Mouse (Mus musculus) macrophage (primary cell): ENCODE data around the gene Sema7a. TPM values are rescaled to one million over a fixed set of nuclear protein-coding genes. Genes with fewer than 3 reads are reported as not detected.

Source experiments
- H3K27ac ChIP-seq: fragments of 350-480 bp; formaldehyde crosslinking; 2 replicates; pipeline ENCODE4 v1.9.0; 2021
- H3K36me3 ChIP-seq: fragments of 350-480 bp; formaldehyde crosslinking; 2 replicates; pipeline ENCODE4 v1.9.0; 2021; ENCODE audit errors: inconsistent target
- H3K4me3 ChIP-seq: fragments of 350-480 bp; formaldehyde crosslinking; 2 replicates; pipeline ENCODE4 v1.9.0; 2021; ENCODE audit errors: inconsistent target
- H3K79me2 ChIP-seq: fragments of 350-480 bp; formaldehyde crosslinking; 2 replicates; pipeline ENCODE4 v1.9.0; 2021; ENCODE audit errors: inconsistent target
- WGBS: methylation state at CpG from one replicate; pipeline ENCODE4 v1.1.7; 2026; ENCODE audit warnings: inconsistent platforms; ENCODE audit not compliant: missing documents; 5-methylcytosine and 5-hydroxymethylcytosine counted together
- polyA plus RNA-seq: library from polyadenylated mRNA; stranded (reverse); fragments of 250-400 nt; gene quantifications from 3 replicates; pipeline ENCODE4 v1.2.4, GENCODE M21; 2018; ENCODE audit warnings: inconsistent platforms

Sema7a gene
- polyA plus RNA-seq, 1 experiment from 2014 or later = 0.17 TPM

GRCm38 (mm10) chr9:57961226-57961625 is 21.3 kb downstream of the Sema7a start:
- no peak overlapping the region for H3K4me3 ChIP-seq
- no peak overlapping the region for H3K27ac ChIP-seq
- no peaks in the 10 kb centered on the region for H3K36me3 ChIP-seq
- no peaks in the 10 kb centered on the region for H3K79me2 ChIP-seq
- WGBS = 92% methylated on average over 15 of the region's 15 CpGs

GRCm38 (mm10) chr9:57961863-57962778 is 22.2 kb downstream of the Sema7a start:
- Histone ChIP-seq H3K4me3 (no peak overlapping the region), H3K27ac (no peak overlapping the region), H3K36me3 (no peaks in the 10 kb centered on the region), H3K79me2 (no peaks in the 10 kb centered on the region)
- 90% methylated on average over 17 of the region's 17 CpGs for WGBS

GRCm38 (mm10) chr9:57963249-57963997 is 23.5 kb downstream of the Sema7a start:
- WGBS = 94% methylated on average over 4 of the region's 4 CpGs
- H3K36me3 ChIP-seq = no peaks in the 10 kb centered on the region
- no peak overlapping the region for H3K27ac ChIP-seq

GRCm38 (mm10) chr9:57963998-57964395 is 24.1 kb downstream of the Sema7a start:
- Histone ChIP-seq H3K27ac (no peak overlapping the region), H3K4me3 (no peak overlapping the region), H3K79me2 (no peaks in the 10 kb centered on the region), H3K36me3 (no peaks in the 10 kb centered on the region)
- WGBS = 83% methylated on average over 5 of the region's 5 CpGs

More at GRCm38 (mm10) chr9:57963249-57963997, 23.5 kb downstream of the Sema7a start:
- Histone ChIP-seq H3K4me3 (no peak overlapping the region), H3K79me2 (no peaks in the 10 kb centered on the region)

GRCm38 (mm10) chr9:57964528-57965250 is 24.8 kb downstream of the Sema7a start:
- Histone ChIP-seq H3K27ac (no peak overlapping the region), H3K4me3 (no peak overlapping the region), H3K79me2 (no peaks in the 10 kb centered on the region), H3K36me3 (no peaks in the 10 kb centered on the region)
- 91% methylated on average over 6 of the region's 6 CpGs for WGBS

DNA sequence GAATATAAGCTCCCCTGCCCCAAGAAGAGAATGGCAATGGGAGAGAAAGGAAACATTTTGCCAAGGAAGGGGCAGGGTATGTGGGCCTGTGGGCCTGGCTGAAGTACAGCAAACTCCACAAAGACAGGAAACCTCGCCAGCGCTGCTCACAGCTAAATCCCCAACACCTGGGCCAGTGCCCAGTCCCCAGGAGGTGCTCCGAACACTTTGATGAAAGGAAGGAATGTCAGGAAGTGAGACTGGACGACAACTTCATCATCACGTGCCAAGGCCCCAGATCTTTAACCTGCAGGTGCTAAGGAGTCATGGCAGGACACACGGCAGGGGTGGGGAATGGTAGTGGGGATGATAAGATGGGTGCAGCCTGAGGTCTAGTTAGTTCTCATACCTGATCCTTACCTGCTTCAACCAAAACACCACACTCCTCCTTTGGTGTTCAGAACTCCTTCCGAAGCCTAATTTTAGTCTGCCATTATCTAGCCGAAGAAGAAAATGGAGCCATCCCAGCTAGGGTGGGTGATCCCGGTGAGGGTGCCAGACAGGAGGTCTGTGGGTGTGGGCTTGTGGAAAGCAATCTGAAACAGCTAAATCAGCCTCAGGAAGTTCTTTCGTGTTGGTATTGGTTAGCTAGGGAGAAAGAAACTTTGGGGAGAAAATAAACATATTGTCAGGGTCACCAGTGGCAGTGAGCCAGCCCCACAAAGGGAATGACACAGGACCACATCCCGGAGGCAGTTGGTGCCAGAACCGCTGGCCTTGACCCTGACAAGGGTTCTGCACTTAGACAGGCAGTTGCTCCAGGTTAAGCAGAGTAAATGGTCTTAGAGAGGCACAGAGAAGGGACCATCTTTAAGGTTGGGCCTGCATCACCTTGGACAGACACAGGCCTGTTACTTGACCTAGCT is 25.6 kb downstream of the Sema7a start:
- Histone ChIP-seq H3K36me3 (no peaks in the 10 kb centered on the region), H3K4me3 (no peak overlapping the region), H3K27ac (no peak overlapping the region), H3K79me2 (no peaks in the 10 kb centered on the region)
- WGBS = 58% methylated on average over 12 of the region's 12 CpGs

- Histone ChIP-seq H3K79me2 (no peaks in the 10 kb centered on the region), H3K36me3 (no peaks in the 10 kb centered on the region), H3K27ac (no peak overlapping the region), H3K4me3 (no peak overlapping the region)
- 90% methylated on average over 14 of the region's 14 CpGs for WGBS
These were observed 27.5 kb downstream of the Sema7a start for GRCm38 (mm10) chr9:57967237-57967960.

GRCm38 (mm10) chr9:57968166-57968771 is 28.4 kb downstream of the Sema7a start:
- no peaks in the 10 kb centered on the region for H3K36me3 ChIP-seq
- H3K4me3 ChIP-seq = no peak overlapping the region
- H3K27ac ChIP-seq = no peak overlapping the region
- no peaks in the 10 kb centered on the region for H3K79me2 ChIP-seq
- 43% methylated on average over 9 of the region's 9 CpGs for WGBS

DNA sequence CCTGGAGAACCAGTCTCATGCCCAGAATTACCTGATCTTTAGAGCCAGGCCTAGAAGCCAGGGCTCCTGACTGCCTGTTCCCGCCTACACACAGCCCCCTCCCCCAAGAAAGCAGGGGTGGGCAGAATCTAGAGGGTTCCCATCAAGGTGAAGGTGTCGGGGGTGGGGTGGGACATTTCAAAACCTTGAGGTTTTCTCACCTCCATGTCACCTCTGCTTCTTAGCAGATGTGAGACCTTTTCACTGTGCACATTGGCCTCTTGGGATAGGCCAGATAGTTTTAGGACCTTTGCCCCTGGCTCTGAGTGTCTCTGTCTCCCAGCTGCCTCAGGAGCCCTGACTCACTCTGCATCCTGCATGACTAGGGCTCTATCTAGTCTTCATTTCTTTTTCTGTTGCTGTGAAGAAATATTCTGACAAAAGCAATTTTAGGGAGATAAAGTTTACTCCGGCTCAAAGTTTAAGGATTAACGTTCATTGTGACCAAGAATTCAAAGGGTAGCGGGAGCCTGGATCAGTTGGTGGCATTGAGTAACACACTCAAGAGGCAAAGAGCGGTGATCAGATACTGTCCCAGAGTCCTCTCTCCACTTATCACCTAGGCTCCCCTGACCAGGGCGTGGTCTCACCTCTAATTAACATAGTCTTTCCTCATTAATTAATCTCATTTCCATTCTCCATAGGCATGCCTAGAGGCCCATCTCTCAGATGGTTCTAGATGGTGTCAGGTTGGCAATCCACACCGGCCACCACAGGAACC is 29.1 kb downstream of the Sema7a start:
- H3K4me3 ChIP-seq = no peak overlapping the region
- H3K27ac ChIP-seq = no peak overlapping the region
- no peaks in the 10 kb centered on the region for H3K36me3 ChIP-seq
- WGBS = 89% methylated on average over 8 of the region's 8 CpGs
- H3K79me2 ChIP-seq = no peaks in the 10 kb centered on the region

DNA sequence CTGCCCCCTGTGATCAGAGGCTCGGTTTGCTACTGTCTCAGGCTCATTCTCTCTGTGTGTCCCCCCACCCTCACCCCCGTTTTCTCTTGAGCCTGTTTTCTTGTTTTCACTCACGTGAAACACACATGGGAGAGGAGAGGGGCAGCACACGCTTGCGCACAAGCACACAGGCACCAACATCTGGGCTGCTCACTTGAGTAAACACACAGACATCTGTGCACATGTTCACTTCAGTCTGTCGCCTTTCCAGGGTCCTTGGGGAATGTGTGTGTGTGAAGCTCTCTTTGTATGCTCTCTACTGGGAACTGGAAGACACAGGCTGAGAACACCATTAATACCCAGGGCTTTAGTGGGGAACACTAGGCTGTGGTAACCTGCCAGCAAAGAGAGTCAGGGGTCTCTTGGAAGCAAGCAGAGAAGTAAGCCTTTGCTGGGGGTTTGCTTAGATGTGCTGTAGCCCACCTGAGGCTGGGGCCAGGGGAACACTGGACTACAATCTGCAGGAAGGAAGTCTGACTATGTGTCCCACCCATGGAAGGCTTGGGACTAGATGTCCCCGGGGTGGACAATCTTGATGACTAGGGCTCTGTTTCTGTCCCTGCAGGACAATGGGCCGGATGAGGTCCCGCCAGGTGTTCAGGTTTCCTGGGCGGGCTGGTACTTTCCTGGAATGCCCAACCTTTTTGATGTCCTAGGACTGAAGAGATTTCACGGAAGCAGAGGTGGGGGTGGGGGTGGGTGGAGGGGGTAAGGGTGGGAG is 30.0 kb downstream of the Sema7a start:
- Histone ChIP-seq H3K4me3 (no peak overlapping the region), H3K27ac (no peak overlapping the region), H3K36me3 (no peaks in the 10 kb centered on the region), H3K79me2 (no peaks in the 10 kb centered on the region)
- 92% methylated on average over 11 of the region's 11 CpGs for WGBS

DNA sequence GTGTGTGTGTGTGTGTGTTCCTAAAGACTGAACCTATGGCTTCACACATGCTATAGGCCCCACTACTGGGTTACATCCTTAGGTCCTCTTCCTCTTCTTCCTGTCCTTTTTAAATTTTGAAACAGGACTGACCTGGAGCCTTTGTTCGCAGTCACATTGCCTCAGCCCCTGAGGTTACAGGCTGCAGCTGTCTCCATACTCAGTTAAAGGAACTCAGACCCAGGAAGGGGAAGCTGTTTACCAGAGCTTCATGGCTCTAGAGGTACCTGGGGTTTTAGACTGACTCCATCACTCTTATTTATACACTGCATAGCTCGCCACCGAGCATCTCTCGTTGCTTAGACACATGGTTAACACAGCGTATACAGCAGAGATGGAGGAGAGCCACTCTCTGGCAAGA is 31.5 kb downstream of the Sema7a start:
- Histone ChIP-seq H3K27ac (no peak overlapping the region), H3K36me3 (no peaks in the 10 kb centered on the region), H3K4me3 (no peak overlapping the region), H3K79me2 (no peaks in the 10 kb centered on the region)
- 70% methylated on average over 5 of the region's 5 CpGs for WGBS

- no peak overlapping the region for H3K4me3 ChIP-seq
- no peaks in the 10 kb centered on the region for H3K79me2 ChIP-seq
- no peak overlapping the region for H3K27ac ChIP-seq
- H3K36me3 ChIP-seq = no peaks in the 10 kb centered on the region
- WGBS = 47% methylated on average over 9 of the region's 9 CpGs
These were observed 32.3 kb downstream of the Sema7a start for GRCm38 (mm10) chr9:57972141-57972591.
